Mouse (Mus musculus) heart, postnatal 0 days (tissue): ENCODE results near the gene Camk1.

Experiments used
- CTCF ChIP-seq: IDR thresholded peaks from 2 replicates; pipeline ENCODE4 v1.5.1; 2016; ENCODE audit warnings: antibody characterized with exemption, control low read depth, low read depth
- EP300 ChIP-seq: IDR thresholded peaks from 2 replicates; pipeline ENCODE4 v1.6.1; 2016; ENCODE audit warnings: antibody characterized with exemption, low read depth

DNA sequence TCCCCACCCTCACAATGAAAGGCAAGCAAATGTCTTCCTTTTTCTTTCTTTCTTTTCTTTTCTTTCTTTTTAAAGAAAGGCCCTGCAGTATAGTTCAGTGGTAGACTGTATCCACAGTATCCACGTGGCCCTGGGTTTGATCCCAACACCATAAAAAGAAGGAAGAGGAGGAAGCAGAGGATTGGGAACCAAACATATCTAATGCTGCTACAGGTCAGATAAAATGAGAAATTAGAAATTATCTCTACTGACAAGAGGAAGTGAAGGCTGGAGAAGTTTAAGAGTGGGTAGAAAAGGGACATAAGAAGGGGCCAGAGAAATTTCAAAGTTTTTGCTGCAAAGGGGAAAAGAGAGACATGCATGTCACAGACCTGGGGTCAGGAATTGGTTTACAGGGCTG lies 57.5 kb downstream of the Camk1 start:
- no peak for TF ChIP-seq EP300
- no peak for TF ChIP-seq CTCF
